Mouse (Mus musculus): ENCODE measurements around the gene Olfr748. TPM values are rescaled to one million over a fixed set of nuclear protein-coding genes. Genes with fewer than 3 reads are reported as not detected.

Gene Olfr748
- 0.08 TPM for polyA plus RNA-seq (2017; shearing (Covaris generic))

GRCm38 (mm10) chr14:50707073-50707472 lies at the start of gene Olfr748:
Gene Olfr748 (plus strand): TSS chr14:50707373.

GRCm38 (mm10) chr14:50693106-50693505 lies 14.1 kb upstream of the Olfr748 start, which contains the start of gene Olfr747:
Gene Olfr747 (minus strand): TSS chr14:50693206.

GRCm38 (mm10) chr14:50744994-50745393 lies 37.8 kb downstream of the Olfr748 start, which contains the start of gene Olfr749:
Gene Olfr749 (minus strand): TSS chr14:50745094.

Other genes starting within 250 kb of the Olfr748 start
- 0.16 TPM for gene Olfr741, start 234.6 kb upstream of the Olfr748 start, polyA plus RNA-seq (2017; shearing (Covaris generic))
- not detected for gene Olfr742, start 203.8 kb upstream of the Olfr748 start, polyA plus RNA-seq (2017; shearing (Covaris generic))
- not detected for gene Olfr743, start 185.5 kb upstream of the Olfr748 start, polyA plus RNA-seq (2017; shearing (Covaris generic))
- gene Olfr744, start 92.5 kb upstream of the Olfr748 start, polyA plus RNA-seq (2017; shearing (Covaris generic)) = not detected
- gene Olfr745, start 68.0 kb upstream of the Olfr748 start, polyA plus RNA-seq (2017; shearing (Covaris generic)) = not detected
- gene Olfr746, start 60.3 kb upstream of the Olfr748 start, polyA plus RNA-seq (2017; shearing (Covaris generic)) = not detected
- gene Olfr747, start 14.2 kb upstream of the Olfr748 start, polyA plus RNA-seq (2017; shearing (Covaris generic)) = not detected
- gene Olfr749, start 37.7 kb downstream of the Olfr748 start, polyA plus RNA-seq (2017; shearing (Covaris generic)) = 0.18 TPM
- gene Ttc5, start 78.1 kb downstream of the Olfr748 start, polyA plus RNA-seq (2017; shearing (Covaris generic)) = 119 TPM
- gene Ccnb1ip1, start 100.4 kb downstream of the Olfr748 start, polyA plus RNA-seq (2017; shearing (Covaris generic)) = not detected
- gene Parp2, start 100.5 kb downstream of the Olfr748 start, polyA plus RNA-seq (2017; shearing (Covaris generic)) = 78.8 TPM
- 20.9 TPM for gene Tep1, start 163.2 kb downstream of the Olfr748 start, polyA plus RNA-seq (2017; shearing (Covaris generic))
- 0.12 TPM for gene Klhl33, start 190.1 kb downstream of the Olfr748 start, polyA plus RNA-seq (2017; shearing (Covaris generic))
- gene Osgep, start 217.5 kb downstream of the Olfr748 start, polyA plus RNA-seq (2017; shearing (Covaris generic)) = 106 TPM
- 67.8 TPM for gene Apex1, start 217.6 kb downstream of the Olfr748 start, polyA plus RNA-seq (2017; shearing (Covaris generic))
- 76.7 TPM for gene Pip4p1, start 223.5 kb downstream of the Olfr748 start, polyA plus RNA-seq (2017; shearing (Covaris generic))
- 45.5 TPM for gene Pnp, start 223.7 kb downstream of the Olfr748 start, polyA plus RNA-seq (2017; shearing (Covaris generic))
- gene Gm49342, start 237.1 kb downstream of the Olfr748 start, polyA plus RNA-seq (2017; shearing (Covaris generic)) = not detected
- gene Pnp2, start 248.6 kb downstream of the Olfr748 start, polyA plus RNA-seq (2017; shearing (Covaris generic)) = 0.36 TPM